Mouse (Mus musculus): ENCODE measurements around the gene G430095P16Rik.

The G430095P16Rik gene

DNA sequence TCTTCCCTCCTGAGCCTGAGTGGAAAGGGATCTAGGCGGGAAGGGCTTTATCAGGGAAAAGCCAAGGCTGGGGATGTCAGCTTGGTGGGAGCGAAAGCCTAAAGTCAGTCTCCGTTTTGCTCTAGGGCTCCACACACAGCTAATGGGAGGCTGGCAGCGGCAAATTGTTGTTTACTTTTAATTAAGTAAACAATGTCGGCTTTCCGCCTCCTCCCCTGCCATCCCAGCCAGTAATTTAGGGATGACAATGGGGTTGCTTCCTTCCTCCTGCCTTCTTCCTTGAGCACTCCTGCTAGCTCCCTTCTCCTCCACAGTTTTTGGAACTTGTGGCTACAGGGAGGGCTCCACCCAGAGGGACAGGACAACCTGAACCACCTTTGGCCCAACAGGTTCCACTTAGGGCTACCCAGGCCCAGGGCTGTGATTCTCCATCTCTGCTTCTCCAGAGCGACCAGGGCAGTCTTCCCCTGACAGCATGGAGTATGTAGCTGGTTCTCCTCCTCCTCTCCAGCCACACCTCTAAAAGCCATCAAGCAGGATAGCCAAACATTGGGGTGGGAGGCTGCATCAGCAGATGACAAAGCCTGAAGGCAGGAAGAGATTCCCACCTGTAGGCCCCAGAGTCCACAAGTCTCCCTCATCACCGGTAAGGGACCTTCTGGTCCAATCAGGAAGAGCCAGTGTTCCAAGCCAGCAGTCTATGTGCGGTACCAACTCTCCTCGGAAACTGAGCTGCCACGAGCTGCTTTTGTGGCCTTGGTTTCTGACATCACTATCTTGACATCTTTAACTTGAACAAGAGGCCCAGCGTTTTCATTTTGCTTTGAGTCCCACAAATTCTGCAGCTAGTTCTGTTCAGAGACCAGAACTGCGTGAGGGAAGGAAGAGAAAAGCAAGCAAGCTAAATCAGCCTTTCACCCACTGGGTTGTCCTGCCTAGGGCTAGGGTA, 18.4 kb downstream of the G430095P16Rik start:
- no peak for DNase-seq (ENCODE audit: low read depth in 1 of 2, low spot score in 2 of 2)

DNA sequence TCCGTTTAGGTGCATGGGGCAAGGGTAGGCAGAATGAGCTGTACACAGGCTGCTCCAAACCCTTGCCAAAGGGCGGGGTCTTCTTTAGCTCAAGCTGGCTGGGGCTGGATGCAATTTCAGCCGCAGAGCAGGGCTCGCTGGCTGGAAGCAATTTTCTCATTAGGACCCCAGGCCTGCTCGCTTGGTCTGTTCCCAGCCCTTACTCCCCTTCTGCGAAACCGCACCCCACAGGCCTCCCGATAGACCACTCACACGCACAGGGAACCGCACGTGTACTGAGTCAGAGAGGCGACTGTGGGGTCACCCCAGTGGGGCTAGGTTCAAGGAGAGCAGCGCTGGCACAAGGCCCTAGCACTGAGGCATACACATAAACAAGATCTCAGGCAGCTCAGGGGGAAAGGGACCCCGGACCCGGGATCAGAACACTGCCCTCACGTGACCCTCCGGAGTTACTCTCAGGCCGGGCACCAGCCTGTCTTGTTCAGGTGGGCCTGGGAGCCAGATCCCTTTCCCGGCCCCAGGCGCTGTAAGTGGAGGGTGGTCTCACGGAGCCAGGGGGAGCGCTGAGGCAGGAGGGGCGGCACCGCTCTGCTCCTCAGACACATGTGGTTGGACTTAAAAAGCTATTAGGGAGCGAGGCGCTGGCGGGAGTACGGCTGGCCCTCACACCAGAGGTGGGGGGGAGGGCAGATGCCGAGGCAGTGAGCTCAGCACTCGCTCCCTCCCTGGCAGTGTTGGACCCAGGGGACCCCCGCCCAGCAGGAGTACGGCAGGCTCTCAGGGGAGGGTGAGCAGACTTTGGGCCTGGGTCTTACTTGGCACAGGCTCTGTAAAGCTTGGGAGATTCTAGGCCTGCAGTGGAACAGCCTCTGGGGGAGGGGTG, 19.6 kb downstream of the G430095P16Rik start:
- DNase-seq (ENCODE audit: low read depth in 1 of 2, low spot score in 2 of 2) = no peak

- no peak for DNase-seq (ENCODE audit: low read depth in 1 of 2, low spot score in 2 of 2)
Observed at GRCm38 (mm10) chr8:84743054-84743415, 20.2 kb downstream of the G430095P16Rik start.

DNA sequence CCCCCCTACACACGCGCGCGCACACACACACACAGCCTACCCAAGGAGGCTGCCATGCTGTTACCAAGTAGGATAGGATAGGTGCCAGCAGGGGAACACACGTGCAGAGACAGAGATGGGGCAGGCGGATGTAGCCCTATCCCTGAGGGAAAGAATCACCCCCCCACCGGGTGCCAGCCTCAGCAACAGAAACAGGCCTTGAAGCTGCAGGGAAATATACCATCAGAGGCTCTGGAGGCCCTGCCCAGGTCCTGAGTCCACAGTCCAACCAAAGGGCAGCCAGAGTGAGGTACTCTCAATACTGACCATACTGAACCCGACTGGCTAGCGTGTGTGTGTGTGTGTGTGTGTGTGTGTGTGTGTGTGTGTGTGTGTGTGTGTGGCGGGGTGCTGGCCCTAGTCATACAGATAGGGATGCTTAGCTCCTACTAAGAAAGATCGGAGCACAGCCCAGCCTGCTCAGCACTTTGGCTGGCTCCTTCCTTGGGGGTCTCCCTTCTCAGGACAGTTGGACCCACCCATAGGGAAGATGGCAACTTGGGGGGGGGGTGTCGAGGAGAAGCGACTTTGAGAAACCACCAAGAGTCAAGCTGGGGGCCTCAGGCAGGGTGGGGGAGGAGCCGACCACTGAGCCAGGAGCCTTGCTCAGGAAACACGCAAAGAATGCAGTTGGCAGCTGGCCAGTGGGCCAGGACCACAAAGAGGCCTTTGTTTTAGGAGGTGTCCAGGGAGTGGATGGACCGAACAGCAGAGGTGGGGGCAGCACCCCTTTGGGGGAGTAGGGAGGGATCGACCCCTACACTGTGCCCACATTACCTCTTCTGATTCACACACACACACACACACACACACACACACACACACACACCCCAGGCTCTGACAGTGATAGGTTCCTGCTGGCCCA, 21.0 kb downstream of the G430095P16Rik start:
- DNase-seq (ENCODE audit: low read depth in 1 of 2, low spot score in 2 of 2) = no peak

GRCm38 (mm10) chr8:84745032-84745925, 22.5 kb downstream of the G430095P16Rik start:
- DNase-seq (ENCODE audit: low read depth in 1 of 2, low spot score in 2 of 2) = no peak

DNA sequence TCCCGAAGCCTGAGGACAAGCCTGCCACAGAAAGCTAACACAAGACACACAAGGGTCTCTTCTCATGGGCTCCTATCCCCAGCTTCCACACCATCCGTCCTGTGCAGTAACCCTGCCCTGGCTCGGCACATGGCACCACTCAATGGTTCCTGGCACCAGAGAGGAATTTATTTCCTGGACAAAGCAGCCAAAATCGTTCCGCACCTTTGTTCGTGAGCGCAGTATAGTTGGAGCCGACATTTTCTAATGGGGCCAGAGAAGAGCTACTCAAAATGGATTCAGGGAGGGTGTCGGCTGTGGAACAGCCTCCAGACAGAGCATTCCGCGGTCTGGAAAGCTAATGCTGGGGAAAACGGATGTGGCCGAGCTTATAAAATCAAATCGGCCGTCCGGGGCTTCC, 26.7 kb downstream of the G430095P16Rik start:
- no peak for DNase-seq (ENCODE audit: low read depth in 1 of 2, low spot score in 2 of 2)

DNA sequence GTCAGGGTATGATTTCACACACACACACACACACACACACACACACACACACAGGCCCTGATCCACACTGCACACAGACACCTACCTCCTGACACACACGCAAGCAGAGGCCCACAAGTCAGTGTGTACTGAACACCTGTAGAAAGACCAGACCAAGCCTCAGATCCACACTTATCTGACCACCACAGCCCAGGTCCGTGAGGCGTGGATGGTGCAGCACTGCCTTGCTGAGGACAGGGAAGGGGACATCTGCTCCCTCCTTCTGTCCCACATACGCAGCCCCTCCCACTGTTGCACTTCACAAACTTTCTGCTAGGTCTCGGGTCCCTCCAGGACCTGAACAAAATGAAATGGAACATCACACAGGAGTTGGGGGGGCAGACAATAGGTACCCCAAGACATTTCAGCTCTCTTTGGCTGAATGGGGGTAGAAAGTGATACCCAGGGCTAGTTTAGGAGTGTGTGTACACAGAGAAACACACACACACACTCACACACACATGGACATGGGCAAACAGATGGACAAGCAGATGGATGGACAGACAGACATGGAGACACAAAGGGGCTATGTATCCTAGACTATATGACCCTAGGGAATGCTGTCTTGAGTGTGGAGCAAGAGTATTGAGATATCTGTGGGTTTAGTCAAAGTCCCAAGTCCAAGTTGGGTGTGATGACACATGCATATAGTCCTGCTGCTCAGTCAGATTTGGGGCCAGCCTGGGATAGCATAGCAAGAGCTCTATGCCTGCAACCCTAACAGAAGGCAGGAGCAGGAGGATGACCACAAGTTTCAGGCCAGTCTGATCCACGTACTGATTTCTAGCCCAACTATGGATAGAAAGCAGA, 30.2 kb downstream of the G430095P16Rik start:
- no peak for DNase-seq (ENCODE audit: low read depth in 1 of 2, low spot score in 2 of 2)

DNA sequence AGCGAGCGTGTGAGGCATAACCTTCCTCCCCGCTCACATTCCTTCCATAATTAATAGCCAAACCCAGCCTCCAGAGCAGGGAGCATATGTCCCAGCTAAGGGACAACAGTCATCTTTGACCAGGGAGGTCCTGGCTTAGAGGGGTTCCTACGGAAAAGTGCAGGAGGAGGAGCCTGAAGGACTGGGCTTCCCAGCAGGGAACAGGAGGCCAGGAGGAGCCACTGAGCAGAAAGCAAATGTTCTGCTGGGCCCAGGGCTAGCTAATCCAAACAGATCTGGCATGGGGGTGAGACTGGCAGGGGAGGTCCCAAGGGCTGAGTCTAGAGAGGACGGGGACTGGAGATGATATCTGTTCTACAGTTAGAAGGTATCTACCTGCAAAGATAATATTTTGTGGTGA, 34.7 kb downstream of the G430095P16Rik start:
- DNase-seq (ENCODE audit: low read depth in 1 of 2, low spot score in 2 of 2) = no peak

DNA sequence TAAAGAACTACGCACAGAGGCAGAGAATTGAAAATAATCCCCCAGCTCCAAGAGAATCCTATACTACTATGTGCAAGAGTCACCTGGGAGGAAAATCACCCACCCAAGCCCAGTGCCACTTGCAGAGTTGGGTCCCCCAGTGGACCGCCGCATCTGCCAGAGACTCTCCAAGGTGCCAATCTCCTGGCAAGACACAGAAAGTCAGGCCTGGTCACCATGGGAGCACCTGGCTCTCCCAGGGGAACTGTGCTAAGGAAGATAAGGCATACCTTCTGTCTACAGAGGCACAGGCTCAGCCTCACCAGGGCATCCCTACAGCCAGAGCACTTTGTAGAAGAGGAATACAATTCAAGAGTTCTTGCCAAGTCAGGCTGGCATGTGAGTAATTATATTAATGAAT, 35.5 kb downstream of the G430095P16Rik start:
- no peak for DNase-seq (ENCODE audit: low read depth in 1 of 2, low spot score in 2 of 2)

DNA sequence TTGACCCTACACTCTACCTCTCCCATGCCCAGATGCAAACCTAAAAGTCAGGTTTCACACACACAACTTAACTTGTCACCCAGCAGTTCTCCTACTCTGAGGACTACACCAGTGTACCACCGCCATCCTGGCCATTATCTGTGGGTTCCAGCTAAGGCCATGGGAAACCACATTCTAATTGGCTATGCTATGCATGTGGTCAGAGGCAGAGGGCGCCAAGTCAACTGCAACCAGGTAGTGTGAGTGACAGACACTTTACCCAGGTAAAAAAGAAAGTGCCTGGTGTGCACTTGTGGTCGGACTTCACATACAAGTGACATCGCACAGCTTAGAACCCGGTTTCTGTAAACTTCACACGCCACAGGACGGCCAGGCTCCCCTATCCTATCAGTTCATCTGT, 36.3 kb downstream of the G430095P16Rik start:
- no peak for DNase-seq (ENCODE audit: low read depth in 1 of 2, low spot score in 2 of 2)

DNA sequence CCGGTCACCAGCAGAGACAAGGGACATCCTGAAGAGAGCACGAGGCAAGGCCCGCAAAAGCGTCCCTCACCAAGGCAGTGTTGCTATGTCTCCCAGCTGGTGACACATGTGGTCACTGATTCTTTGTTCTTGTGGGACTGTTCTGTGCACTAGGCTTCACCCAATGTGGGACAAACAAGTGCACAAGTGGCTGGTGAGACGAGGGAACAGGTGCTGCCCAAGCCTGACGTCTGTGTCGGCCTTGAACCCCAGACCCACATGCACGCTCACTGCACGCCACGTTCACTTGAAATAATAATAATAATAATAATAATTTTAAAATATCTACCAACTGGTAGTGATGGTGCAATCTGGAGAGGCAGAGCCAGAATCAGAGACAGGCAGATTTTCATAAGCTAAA, 36.9 kb downstream of the G430095P16Rik start:
- DNase-seq (ENCODE audit: low read depth in 1 of 2, low spot score in 2 of 2) = no peak

GRCm38 (mm10) chr8:84760405-84760805, 37.6 kb downstream of the G430095P16Rik start:
- DNase-seq (ENCODE audit: low read depth in 1 of 2, low spot score in 2 of 2) = no peak

GRCm38 (mm10) chr8:84760901-84761300, 38.1 kb downstream of the G430095P16Rik start:
- no peak for DNase-seq (ENCODE audit: low read depth in 1 of 2, low spot score in 2 of 2)

GRCm38 (mm10) chr8:84764100-84764499, 41.3 kb downstream of the G430095P16Rik start:
- DNase-seq (ENCODE audit: low read depth in 1 of 2, low spot score in 2 of 2) = no peak

GRCm38 (mm10) chr8:84764870-84765495, 42.2 kb downstream of the G430095P16Rik start:
- no peak for DNase-seq (ENCODE audit: low read depth in 1 of 2, low spot score in 2 of 2)

- DNase-seq (ENCODE audit: low read depth in 1 of 2, low spot score in 2 of 2) = no peak
Observed at GRCm38 (mm10) chr8:84765629-84766028, 42.8 kb downstream of the G430095P16Rik start.

GRCm38 (mm10) chr8:84766422-84766821, 43.6 kb downstream of the G430095P16Rik start:
- no peak for DNase-seq (ENCODE audit: low read depth in 1 of 2, low spot score in 2 of 2)

DNA sequence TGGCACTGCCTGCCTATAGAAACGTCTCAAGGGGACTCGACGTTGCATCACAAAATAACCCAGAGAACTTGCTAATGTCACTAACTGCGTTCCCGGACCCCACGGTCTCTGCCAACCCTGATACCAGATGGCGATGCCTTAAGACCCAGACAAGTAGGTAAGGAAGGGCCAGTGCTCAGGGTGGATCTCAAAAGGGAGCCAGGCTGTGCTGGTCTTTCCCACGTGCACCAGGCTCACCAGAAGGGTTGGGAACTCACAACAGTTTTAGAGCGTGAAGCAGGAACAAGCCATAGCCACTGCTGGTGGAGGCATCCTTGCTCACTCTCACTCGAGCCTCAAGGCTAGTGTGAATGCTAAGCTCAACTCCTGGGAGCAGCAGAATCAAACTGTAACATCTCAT, 44.4 kb downstream of the G430095P16Rik start:
- DNase-seq (ENCODE audit: low read depth in 1 of 2, low spot score in 2 of 2) = no peak

Data from monocyte, adult 2 months (primary cell).